Mouse (Mus musculus) adrenal gland, postnatal 10 days (tissue): ENCODE data around the gene Abcb1b. TPM values are rescaled to one million over a fixed set of nuclear protein-coding genes. Genes with fewer than 3 reads are reported as not detected.
"Not testable (repeated sequence)": the region's sequence is repeated elsewhere in the genome, so short reads cannot be mapped to it uniquely, and the experiment has no call there.

Experiments used
- DNase-seq: peaks from one replicate; pipeline ENCODE4 v3.0.0; 2021; ENCODE audit warnings: mixed read lengths
- long read RNA-seq, 2 experiments: library from polyadenylated mRNA; stranded (forward); transcript quantifications; one replicate each; pipeline ENCODE4 v2.0.0; 2021
- total RNA-seq, 2 experiments: library from RNA; stranded (reverse); gene quantifications; 2 replicates each; pipeline ENCODE4 v1.2.3; 2021

The Abcb1b gene
- 100 to 1,000 TPM; 164 to 216 TPM for total RNA-seq
- long read RNA-seq, experiment 1, full-length matches to known transcripts: 219 of 386 reads
- long read RNA-seq, experiment 1, partial matches to known transcripts: 143 of 386 reads
- long read RNA-seq, experiment 1, other reads (novel, unspliced or antisense): 24 of 386 reads
- long read RNA-seq, experiment 2, full-length matches to known transcripts: 214 of 257 reads
- long read RNA-seq, experiment 2, partial matches to known transcripts: 24 of 257 reads
- long read RNA-seq, experiment 2, other reads (novel, unspliced or antisense): 19 of 257 reads

- peak; percentile 84 for DNase-seq
These were observed at the start of gene Abcb1b for GRCm38 (mm10) chr5:8797987-8798751. Abcb1b (plus strand) TSS chr5:8798147.

- DNase-seq: peak; percentile 43
These were observed 25.1 kb upstream of the Abcb1b start for GRCm38 (mm10) chr5:8772866-8773265.

DNA sequence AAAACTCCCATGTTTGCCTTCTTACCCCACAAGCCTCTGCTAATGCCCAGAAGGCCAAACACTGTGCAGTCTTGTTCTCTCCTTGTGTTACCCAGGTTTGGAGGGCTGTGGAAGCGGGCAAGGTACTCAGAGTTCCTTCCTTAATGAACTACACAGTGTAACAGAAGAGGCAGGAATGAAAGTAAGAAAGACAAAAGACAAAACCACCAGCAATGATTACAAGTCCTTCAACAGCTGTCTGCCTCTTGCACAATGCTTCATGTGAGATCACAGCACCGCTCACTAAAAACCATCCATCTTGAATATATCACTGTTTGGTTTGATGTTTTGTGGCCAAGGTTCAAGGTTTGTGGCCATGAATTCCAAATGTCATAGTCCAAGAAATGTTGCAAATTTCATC, 19.6 kb upstream of the Abcb1b start:
- peak; percentile 49 for DNase-seq

GRCm38 (mm10) chr5:8778751-8779150, 19.2 kb upstream of the Abcb1b start:
- DNase-seq: peak; percentile 21

DNA sequence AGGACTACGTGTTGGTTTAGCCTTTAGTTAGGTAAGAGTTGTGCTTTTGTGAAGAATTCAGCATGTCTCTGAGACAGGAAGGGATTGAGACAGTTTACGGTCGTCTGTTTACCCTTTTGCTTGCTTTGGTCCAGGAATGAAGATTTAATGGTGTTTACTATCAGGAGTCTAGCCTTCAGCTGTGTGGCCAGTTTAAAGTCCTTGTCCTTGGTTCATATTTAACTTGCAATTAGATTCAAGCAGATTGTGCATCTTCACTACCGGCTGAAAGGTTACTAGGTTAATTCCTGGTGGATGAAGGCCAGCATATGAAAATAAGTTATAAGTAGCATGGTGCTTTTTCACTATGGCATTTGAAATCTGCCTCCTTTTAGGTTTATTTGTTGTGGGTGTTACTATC, 5.7 kb upstream of the Abcb1b start:
- no peak for DNase-seq

- DNase-seq: no peak
These were observed 787 bp downstream of the Abcb1b start for GRCm38 (mm10) chr5:8798752-8799115.

DNA sequence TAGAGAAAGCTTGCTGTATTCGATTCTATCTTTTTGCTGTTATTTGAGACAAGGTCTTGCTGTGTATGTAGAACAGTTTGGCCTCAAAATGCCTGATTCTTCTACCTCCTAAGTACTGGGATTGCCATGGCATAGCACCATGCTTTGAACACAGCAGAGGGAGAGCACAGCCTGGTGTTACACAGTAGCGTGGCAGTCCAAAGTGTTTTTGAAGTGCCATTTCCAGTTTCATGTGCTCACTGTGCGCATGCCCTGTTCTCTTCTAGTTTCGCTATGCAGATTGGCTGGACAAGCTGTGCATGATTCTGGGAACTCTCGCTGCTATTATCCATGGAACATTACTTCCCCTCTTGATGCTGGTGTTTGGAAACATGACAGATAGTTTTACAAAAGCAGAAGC, 7.8 kb downstream of the Abcb1b start:
- DNase-seq: no peak

- DNase-seq: no peak
These were observed 9.4 kb downstream of the Abcb1b start for GRCm38 (mm10) chr5:8807137-8808004.

DNA sequence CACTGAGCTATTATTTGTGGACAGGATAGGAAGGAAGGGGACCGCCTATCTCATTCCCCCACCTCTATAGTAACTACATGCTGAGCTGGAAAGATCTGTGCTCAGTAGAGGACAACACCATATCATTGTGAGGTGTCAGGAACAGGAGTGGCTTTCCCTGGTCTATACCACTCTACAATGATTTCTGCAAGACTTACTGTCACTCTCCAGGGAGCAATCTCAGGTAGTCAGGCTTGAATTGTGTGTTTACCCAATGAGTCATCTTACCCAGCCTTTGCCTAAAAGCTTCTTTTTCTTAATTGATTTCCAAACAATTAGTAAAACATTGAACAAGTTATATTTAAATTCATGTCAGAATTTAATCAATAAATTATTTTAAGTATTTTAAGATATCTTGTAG, 15.9 kb downstream of the Abcb1b start:
- DNase-seq: no peak

GRCm38 (mm10) chr5:8819635-8820591, 22.0 kb downstream of the Abcb1b start:
- DNase-seq: no peak

DNA sequence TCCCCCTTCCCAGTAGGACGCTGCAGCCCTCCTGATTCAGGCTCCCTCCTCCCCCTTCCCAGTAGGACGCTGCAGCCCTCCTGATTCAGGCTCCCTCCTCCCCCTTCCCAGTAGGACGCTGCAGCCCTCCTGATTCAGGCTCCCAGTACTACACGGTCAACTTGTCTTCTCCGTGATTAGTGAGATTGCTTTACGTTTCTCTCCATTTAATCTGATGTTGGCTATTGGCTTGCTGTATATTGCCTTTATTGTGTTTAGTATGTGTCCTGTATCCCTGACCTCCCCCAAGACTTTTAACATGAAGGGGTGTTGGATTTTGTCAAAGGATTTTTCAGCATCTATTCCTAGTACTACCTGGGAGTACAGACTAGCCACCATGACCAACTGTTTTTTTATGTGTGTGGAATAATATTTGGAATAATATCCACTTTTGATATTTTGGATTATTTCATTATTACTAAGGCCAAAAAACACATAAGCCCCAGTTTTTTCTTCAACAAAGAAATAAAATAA, 22.7 kb downstream of the Abcb1b start:
- DNase-seq: not testable (repeated sequence)

DNA sequence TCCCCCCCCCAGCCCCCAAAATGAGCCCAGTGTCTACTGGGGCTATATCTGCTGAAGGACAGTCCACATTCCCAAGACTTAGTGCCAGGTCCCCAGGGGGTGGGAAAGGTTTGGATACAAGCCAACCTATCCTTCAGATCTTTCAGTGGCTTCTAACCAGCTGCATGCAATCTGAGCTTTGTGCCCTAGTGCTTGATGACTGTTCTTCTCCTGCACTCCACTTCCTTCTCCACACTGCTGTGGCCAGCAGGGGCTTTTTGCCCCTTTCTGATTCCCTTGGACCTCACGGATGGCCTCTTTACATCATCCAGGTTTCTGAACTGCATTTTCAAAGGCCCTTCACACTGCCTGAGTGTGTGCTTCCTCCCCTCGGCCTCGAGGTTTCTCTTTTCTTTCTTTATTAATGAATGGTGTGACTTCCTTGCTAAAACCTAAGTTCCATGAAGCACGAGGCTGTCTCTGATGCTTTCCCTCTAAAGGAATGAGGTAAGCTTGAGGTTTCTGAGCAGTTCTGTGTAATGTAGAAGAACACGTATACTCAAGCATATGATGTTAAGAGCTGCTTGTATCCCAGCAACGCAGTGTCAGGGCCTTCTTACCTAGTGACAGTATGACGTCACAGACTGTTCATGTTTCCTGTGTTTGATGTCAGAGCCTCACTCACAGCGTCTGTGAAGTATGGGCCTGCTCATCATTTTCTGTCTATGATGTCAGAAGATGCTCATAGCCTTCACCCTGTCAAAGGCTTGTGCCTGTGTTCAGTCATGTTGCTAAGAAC, 40.9 kb downstream of the Abcb1b start:
- no peak for DNase-seq

DNA sequence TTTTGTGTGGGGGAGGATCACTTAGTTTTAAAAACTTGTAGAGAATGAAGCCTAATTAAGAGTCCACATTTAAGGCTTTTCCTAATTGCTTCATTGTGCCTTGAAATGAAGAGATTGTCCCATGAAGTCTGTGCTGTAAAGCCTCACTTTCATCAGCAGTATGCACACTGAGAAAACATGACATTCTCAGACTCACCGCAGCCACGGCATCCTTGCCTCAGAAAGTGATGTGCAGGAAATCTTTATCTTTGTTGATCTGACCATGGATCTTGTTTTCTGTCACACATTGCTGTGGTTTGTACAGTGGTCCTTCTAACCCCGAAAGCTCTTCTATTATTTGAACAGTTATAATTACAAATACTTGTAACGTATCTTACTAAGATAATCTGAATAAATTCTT, 41.7 kb downstream of the Abcb1b start:
- no peak for DNase-seq

GRCm38 (mm10) chr5:8840887-8841286, 42.9 kb downstream of the Abcb1b start:
- peak; percentile 84 for DNase-seq

DNA sequence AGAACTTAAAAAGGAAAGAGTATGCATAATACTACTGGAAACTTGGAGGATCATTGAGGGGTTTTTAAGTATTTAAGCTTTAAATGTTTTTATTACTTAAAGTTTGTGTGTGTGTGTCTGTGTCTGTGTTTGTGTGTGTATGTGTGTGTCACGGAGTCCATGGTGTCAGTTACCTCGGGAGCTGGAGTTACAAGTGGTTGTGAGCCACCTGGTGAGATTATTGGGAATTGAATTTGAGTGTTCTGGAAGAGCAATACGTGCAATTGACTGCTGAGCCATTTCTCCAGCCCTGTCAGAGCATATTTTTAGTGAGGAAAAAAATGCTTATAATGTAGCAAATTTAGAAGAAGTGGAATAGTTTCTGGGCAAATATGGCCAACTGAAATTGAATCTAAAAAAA, 44.9 kb downstream of the Abcb1b start:
- DNase-seq: no peak

DNA sequence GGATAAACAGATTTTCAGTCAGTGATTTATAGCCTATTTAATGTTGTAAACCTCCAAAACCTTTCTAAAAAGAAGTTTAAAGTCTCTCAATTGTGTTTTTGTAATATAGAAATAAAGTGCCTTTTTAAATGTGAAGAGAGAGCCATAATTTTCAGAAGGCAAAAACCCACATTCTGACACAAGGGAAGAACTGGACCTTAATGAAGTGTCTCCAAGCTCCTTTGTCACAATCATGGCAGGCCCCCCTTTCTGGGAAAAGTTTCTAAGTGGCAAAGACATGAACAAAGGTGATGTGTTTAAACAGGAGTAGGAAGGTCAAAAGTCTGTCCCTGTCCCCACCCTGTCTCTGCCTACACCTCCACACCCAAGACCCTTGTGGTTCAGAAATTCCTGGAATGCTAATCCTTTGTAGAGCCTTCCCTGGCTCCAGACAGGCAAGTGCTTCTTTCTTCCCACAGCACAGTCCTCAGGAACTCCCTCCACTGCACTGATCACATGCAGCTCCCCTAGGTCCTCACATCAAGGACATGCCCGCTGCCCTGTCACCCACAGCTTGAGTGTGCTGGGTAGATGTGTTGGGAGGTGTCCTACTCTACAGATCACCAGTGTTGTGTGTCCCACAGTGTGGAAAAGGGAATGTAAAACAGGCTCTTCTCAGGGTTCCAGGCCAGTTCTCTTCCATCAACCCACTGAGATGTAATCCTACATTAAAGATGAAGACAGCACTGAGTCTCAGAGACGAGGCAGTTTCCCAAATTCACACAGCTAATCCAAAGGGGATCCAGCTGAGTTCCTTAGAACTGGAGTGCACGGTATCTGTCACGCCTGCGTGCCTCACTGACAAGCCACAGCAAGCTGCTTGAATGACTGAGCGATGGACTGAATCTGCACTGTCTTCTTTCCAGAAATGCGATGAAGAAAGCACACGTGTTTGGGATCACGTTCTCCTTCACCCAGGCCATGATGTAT, 50.9 kb downstream of the Abcb1b start:
- not testable (repeated sequence) for DNase-seq

DNA sequence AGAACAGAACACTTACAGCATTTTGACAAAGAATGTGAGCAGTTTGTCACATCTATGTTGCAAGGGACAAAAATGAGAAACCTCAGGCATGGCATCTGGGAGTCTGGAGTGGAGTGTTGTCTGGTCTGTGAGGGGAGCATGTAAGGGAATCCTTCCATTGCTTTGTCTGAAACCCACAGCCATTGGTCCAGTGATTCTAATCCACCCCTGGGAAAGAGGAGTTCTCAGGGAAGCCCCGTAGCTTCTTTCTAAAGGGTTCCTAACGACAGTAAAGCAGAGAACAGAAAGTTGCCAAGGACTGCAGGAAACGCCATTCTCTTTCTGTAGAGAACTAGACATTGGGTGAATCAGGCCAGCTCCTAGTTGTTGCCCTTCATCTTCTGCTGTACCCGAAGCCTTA, 52.9 kb downstream of the Abcb1b start:
- DNase-seq: no peak

GRCm38 (mm10) chr5:8857201-8857600, 59.3 kb downstream of the Abcb1b start:
- DNase-seq: no peak

DNA sequence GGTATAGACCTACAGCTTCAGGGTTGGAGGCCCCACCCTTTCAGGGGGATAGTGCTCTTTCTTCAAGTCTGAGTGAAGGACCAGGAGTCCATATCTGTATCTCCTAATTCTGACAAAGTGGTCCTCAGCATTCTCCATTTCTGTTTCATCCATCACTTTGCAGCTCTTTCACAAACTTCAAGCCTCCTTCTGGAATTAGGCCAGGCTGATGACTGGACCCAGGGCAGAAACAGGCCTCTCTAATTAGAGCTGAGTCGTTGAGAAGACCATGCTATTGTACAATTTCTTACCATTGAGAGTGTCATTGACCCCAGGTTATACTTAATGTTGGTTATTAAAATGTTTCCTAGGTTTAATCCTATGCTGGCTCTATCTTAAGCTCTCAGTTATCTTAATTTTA, 63.9 kb downstream of the Abcb1b start:
- DNase-seq: no peak
